Comparison of ENCODE assay signal across 32 mouse cellular contexts in the genomic region with DNA sequence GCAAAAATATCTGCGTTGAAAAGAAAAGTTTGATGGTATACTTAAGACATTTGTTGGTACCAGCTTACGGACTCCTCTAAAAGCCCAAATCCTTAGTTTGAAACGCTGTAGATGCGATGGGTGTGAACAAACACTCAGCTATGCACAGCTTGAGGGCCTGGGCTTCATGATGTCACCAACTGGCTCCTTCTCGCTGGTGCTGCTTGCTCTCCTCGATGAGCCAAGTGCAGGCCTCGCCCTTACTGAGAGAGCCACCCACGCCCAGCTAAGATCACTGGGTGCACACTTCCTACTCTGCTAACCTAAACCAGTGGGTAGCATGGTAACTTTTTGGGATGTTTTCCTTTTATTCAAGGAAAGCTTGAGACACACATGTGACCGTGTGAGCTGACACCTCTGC. TPM values are rescaled to one million over a fixed set of nuclear protein-coding genes. Genes with fewer than 3 reads are reported as not detected.
DNase-seq lines count a peak whose midpoint lies in the region.
"Had no signal": no experiment of that assay in that cellular context is flagged by ENCODE, and none has a peak within 500 bp of the region (broad histone marks: within the 10 kb centered on the region; RNA-seq: fewer than 3 reads in every experiment).

No protein-coding gene starts in this region.

- intact Hi-C loops in gastrocnemius, postnatal 36 days (cut with DNase I) = no loop called here
- intact Hi-C loops in heart, postnatal 10 days (cut with DNase I) = no loop called here

- H3K27me3 ChIP-seq in heart, embryonic 10.5 days (ENCODE audit: insufficient read depth, poor library complexity, severe bottlenecking) = no peaks in the 10 kb centered on the region
- H3K27me3 ChIP-seq: embryonic facial prominence, embryonic 12.5 days; forebrain, embryonic 15.5 days; hindbrain, embryonic 13.5 days; midbrain, embryonic 15.5 days had no signal

- WGBS in heart, embryonic 10.5 days = 94% methylated on average over 9 of the region's 9 CpGs

- no peak overlapping the region for H3K4me3 ChIP-seq in heart, embryonic 10.5 days
- H3K4me3 ChIP-seq: embryonic facial prominence, embryonic 12.5 days; forebrain, embryonic 10.5 days; forebrain, embryonic 15.5 days; hindbrain, embryonic 13.5 days; midbrain, embryonic 10.5 days; midbrain, embryonic 15.5 days had no signal

- H3K27ac ChIP-seq in heart, embryonic 10.5 days = no peak overlapping the region
- H3K27ac ChIP-seq: embryonic facial prominence, embryonic 12.5 days; forebrain, embryonic 10.5 days; forebrain, embryonic 15.5 days; hindbrain, embryonic 13.5 days; kidney, postnatal 0 days; liver, embryonic 14.5 days; midbrain, embryonic 10.5 days; midbrain, embryonic 15.5 days had no signal

- H3K4me1 ChIP-seq in heart, embryonic 10.5 days = no peaks in the 10 kb centered on the region
- H3K4me1 ChIP-seq: embryonic facial prominence, embryonic 12.5 days; forebrain, embryonic 10.5 days; forebrain, embryonic 15.5 days; hindbrain, embryonic 13.5 days; midbrain, embryonic 10.5 days; midbrain, embryonic 15.5 days had no signal

- peak; percentile 44 for DNase-seq in gastrocnemius, adult 18-20 months (ENCODE audit: low spot score)
- no peak for DNase-seq in gastrocnemius, postnatal 36 days
- DNase-seq in heart, postnatal 10 days = peak; percentile 32 to 35
- no peak for DNase-seq in heart, embryonic 10.5 days (ENCODE audit: low spot score)
- DNase-seq in urinary bladder, postnatal 14 days (ENCODE audit: low spot score) = peak; percentile 22
- no peak for DNase-seq in urinary bladder, adult 2 months (ENCODE audit: low spot score)
- no peak for DNase-seq in embryo, embryonic 10.5 days (ENCODE audit: low spot score)
- DNase-seq: adrenal gland, adult 8-10 months; cerebellum, adult 11 months; cerebellum, adult 9-10 months; cerebellum, postnatal 36 days; embryo, embryonic 11 days; heart, postnatal 36 days; kidney, adult 8-10 months; kidney, postnatal 4 days; layer of hippocampus, adult 9-11 months; liver; lung, adult 2 months; lung, postnatal 14 days; right cerebral cortex, postnatal 4 days had no signal

- H3K36me3 ChIP-seq in heart, embryonic 10.5 days = peaks cover 93% of the 10 kb centered on the region

- H3K9me3 ChIP-seq in heart, embryonic 10.5 days = no peaks in the 10 kb centered on the region
- H3K9me3 ChIP-seq: embryonic facial prominence, embryonic 12.5 days; forebrain, embryonic 10.5 days; forebrain, embryonic 15.5 days; G1E; hindbrain, embryonic 13.5 days; midbrain, embryonic 10.5 days; midbrain, embryonic 15.5 days had no signal

RNA-seq across cellular contexts. Expression of gene Sptlc1, which starts 35.0 kb away (rescaled TPM):
- 10 to 100 TPM in 1 of 2 experiments, 1 to 10 TPM in 1; 9.3 to 10.6 TPM for total RNA-seq in gastrocnemius, adult 18-20 months (2021)
- total RNA-seq in gastrocnemius, postnatal 36 days (2021) = 1 to 10 TPM; 9.1 to 9.3 TPM
- 10 to 100 TPM; 17.9 to 18.1 TPM for total RNA-seq in heart, postnatal 10 days (2021)
- 20.2 and 26.3 TPM in 2 replicates for polyA plus RNA-seq in heart, embryonic 10.5 days (2016; fragmentation: Nextera tagmentation; extraction: Ambion mirVana)
- 36.9 and 40.4 TPM in 2 replicates for polyA plus RNA-seq in urinary bladder, adult 2 months (2012; rRNA removed)

RNA-seq across cellular contexts. Expression of gene Ror2, which starts 56.3 kb away (rescaled TPM):
- under 1 TPM; 0.40 to 0.41 TPM for total RNA-seq in gastrocnemius, adult 18-20 months (2021)
- 1 to 10 TPM in 1 of 2 experiments, under 1 TPM in 1; 0.32 to 1.2 TPM for total RNA-seq in gastrocnemius, postnatal 36 days (2021)
- total RNA-seq in heart, postnatal 10 days (2021) = 1 to 10 TPM; 5.3 to 5.8 TPM
- 25.8 and 27.8 TPM in 2 replicates for polyA plus RNA-seq in heart, embryonic 10.5 days (2016; fragmentation: Nextera tagmentation; extraction: Ambion mirVana)
- 8.6 and 11.7 TPM in 2 replicates for polyA plus RNA-seq in urinary bladder, adult 2 months (2012; rRNA removed)
- total RNA-seq: G1E; granulocyte monocyte progenitor cell, adult 5-6 weeks; megakaryocyte progenitor cell, adult 5-6 weeks; neutrophil, adult 5-6 weeks had no signal
- polyA plus RNA-seq: G1E had no signal

Comparison
In these comparisons a context has a peak if more than half of its experiments do, and no peak if none do; other contexts are left out.
1. DNase-seq: peak in gastrocnemius, adult 18-20 months (single experiment), heart, postnatal 10 days (2 of 2) and urinary bladder, postnatal 14 days (single experiment); none in gastrocnemius, postnatal 36 days (0 of 2), heart, embryonic 10.5 days (single experiment), urinary bladder, adult 2 months (single experiment) and embryo, embryonic 10.5 days (single experiment).